7 mouse cellular contexts compared by ENCODE assay signal in genomic region chr4:97600875-97601835, GRCm38 (mm10).
DNase-seq lines count a peak whose midpoint lies in the region; ATAC-seq and TF ChIP-seq lines count a peak whose summit lies in the region.

No protein-coding gene starts in this region.

- ATAC-seq in forebrain, embryonic 13.5 days: peak; percentile 59
- peak; percentile 99 for ATAC-seq in liver, embryonic 15.5 days (ENCODE audit: insufficient read depth)

- H3K4me2 ChIP-seq in forebrain, embryonic 13.5 days: peak overlapping the region; percentile 16; the same call in 1 of the 2 replicates
- H3K4me2 ChIP-seq in liver, embryonic 15.5 days: peak overlapping the region; percentile 52

- no peaks in the 10 kb centered on the region for H3K9me3 ChIP-seq in forebrain, embryonic 13.5 days (replicated peaks)
- H3K9me3 ChIP-seq in liver, embryonic 15.5 days (replicated peaks): no peaks in the 10 kb centered on the region

- DNase-seq in 3T3-L1 (ENCODE audit: low read depth, low spot score): peak; percentile 76
- peak; percentile 64 for DNase-seq in MN1 (ENCODE audit: low spot score)
- no peak for DNase-seq in urinary bladder, postnatal 36 days (ENCODE audit: low spot score in 2 of 2)
- DNase-seq in kidney, postnatal 36 days: no peak
- DNase-seq in cerebellum, adult 2 months: no peak

- peaks cover 28% of the 10 kb centered on the region for H3K4me1 ChIP-seq in forebrain, embryonic 13.5 days
- peaks cover 18% of the 10 kb centered on the region for H3K4me1 ChIP-seq in liver, embryonic 15.5 days (replicated peaks)
- H3K4me1 ChIP-seq in cerebellum, adult 2 months (ENCODE audit: control insufficient read depth, insufficient read depth, low read length): peaks cover 2% of the 10 kb centered on the region; the same call in 1 of the 2 replicates

- 47% methylated on average over 8 of the region's 8 CpGs for WGBS in forebrain, embryonic 13.5 days
- 16% methylated on average over 8 of the region's 8 CpGs for WGBS in liver, embryonic 15.5 days (ENCODE audit: insufficient replicate concordance)
- WGBS in cerebellum, adult 2 months: 74% methylated on average over 8 of the region's 8 CpGs

- no peak for TF ChIP-seq CTCF in cerebellum, adult 2 months (IDR thresholded peaks at IDR 0.05; ENCODE audit: borderline replicate concordance, insufficient read depth, low read depth, low read length)

- no peak for TF ChIP-seq POLR2A in cerebellum, adult 2 months (IDR thresholded peaks at IDR 0.05; ENCODE audit: borderline replicate concordance, insufficient read depth, low read length)

- peak overlapping the region; percentile 82 for H3K27ac ChIP-seq in forebrain, embryonic 13.5 days
- peak overlapping the region; percentile 49 for H3K27ac ChIP-seq in liver, embryonic 15.5 days (replicated peaks)
- H3K27ac ChIP-seq in cerebellum, adult 2 months (ENCODE audit: insufficient read depth, low read length): no peak overlapping the region

- H3K27me3 ChIP-seq in forebrain, embryonic 13.5 days: no peaks in the 10 kb centered on the region
- H3K27me3 ChIP-seq in liver, embryonic 15.5 days: no peaks in the 10 kb centered on the region
- no peaks in the 10 kb centered on the region for H3K27me3 ChIP-seq in cerebellum, adult 2 months (ENCODE audit: control insufficient read depth, insufficient read depth, low read length)

- H3K9ac ChIP-seq in forebrain, embryonic 13.5 days: peak overlapping the region; percentile 46; the same call in 1 of the 2 replicates
- no peak overlapping the region for H3K9ac ChIP-seq in liver, embryonic 15.5 days

- no peak overlapping the region for H3K4me3 ChIP-seq in forebrain, embryonic 13.5 days
- no peak overlapping the region for H3K4me3 ChIP-seq in liver, embryonic 15.5 days (replicated peaks)
- H3K4me3 ChIP-seq in cerebellum, adult 2 months (replicated peaks; ENCODE audit: insufficient read depth, low read depth, low read length): no peak overlapping the region

- no peaks in the 10 kb centered on the region for H3K36me3 ChIP-seq in forebrain, embryonic 13.5 days (ENCODE audit: poor library complexity, severe bottlenecking)
- H3K36me3 ChIP-seq in liver, embryonic 15.5 days (replicated peaks): no peaks in the 10 kb centered on the region

Comparison
In these comparisons a context has a peak if more than half of its experiments do, and no peak if none do; other contexts are left out.
1. DNase-seq: peak in 3T3-L1 (single experiment) and MN1 (single experiment); none in urinary bladder, postnatal 36 days (0 of 2), kidney, postnatal 36 days (0 of 2) and cerebellum, adult 2 months (0 of 2).